Mouse (Mus musculus): ENCODE data around the gene Dusp16. TPM values are rescaled to one million over a fixed set of nuclear protein-coding genes. Genes with fewer than 3 reads are reported as not detected.

Dusp16 gene
- total RNA-seq, 1 experiment from 2014 or later, result 312 TPM

DNA sequence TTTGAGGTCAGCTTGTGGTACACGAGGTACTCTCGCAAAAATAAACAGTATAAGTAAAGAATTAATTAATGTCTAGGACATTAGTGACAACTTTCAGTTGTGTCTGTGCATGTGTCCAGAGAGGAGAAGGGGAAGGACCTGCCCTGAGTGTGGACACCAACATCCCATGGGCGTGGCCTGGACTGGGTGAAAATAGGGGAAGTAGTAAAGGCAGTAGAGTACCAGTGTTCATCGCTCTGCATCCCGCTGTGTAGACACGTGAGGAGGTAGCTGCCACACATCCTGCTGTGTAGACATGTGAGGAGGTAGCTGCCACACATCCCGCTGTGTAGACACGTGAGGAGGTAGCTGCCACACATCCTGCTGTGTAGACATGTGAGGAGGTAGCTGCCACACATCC lies 118.7 kb downstream of the Dusp16 start:
- ATAC-seq (replicated peaks; ENCODE audit: insufficient number of reproducible peaks, low FRiP score, low TSS enrichment, poor library complexity, severe bottlenecking), result peak; percentile 99

DNA sequence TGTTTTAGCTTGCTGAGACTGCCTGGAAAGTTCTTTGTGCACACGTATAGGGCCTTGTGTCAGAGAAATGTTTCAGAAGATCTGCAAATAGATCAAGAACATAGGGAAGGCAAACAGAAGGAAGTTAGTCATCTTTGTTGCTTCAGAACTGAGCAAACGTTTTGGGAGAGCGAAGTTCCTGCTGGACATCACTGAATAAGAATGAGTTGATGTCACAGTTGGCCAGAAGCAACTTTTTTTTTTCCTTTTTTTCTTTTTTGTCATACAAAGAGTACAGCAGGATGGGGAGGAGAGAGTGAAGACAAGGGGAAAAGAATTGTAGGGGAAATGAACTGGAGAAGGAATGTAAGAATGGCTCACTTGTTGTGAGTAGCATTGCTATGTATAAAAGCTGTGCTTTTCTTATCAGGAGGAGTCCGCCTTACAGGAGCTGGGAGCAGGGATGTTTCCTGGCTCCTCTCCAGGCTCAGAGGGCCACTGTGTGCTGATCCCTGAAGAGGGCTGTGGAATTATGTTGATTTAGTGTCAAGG lies 121.5 kb downstream of the Dusp16 start:
- no peak for ATAC-seq (replicated peaks; ENCODE audit: insufficient number of reproducible peaks, low FRiP score, low TSS enrichment, poor library complexity, severe bottlenecking)

DNA sequence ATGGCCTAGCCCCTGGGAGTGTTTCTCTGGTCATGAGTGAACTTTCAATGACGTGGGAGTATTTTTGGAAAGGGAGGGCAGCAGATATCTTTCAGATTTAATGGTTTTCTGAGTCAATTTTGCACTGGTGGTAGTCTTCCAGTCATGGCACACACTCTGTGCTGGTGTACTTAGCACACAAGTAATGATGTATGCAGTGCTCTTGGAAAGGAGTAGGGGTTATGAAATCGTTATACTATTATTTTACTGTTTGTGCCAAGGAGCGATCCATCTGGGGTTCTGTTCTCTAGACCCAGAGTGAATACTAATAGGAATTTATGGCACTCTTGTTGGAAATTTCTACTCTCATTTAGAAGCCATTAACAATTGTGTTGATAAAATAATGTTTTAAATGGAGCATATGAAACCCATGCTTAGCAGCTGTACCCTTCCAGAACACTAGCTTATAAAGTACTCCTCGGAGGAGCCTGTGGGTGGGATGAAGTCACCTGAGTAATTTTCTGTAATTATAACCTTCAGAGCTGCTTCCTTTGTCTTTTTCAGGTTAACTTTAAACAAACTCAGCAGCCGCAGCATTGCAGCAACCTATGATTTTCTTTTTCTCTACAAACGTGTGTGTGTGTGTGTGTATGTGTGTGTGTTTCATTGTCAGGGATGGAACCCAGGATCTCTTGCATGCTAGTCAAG lies 123.1 kb downstream of the Dusp16 start:
- ATAC-seq (replicated peaks; ENCODE audit: insufficient number of reproducible peaks, low FRiP score, low TSS enrichment, poor library complexity, severe bottlenecking), result no peak

DNA sequence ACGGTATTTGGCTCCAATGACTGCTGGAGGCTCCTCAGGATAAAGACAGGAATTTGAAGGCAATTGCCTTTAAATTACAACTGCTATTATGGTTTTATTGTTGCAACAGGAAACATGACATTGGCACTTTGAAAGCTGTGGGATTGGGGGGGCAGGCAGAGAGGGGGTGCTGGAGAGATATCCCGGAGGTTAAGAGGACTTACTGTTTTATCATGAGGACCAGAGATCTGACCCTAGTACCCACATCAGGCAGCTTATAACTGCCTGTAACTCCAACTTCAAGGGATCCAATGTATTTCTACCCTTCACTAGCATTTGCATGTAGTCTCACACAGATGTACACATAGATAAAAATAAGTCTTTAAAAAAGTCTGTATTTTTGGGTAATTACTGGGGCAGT lies 123.9 kb downstream of the Dusp16 start:
- ATAC-seq (replicated peaks; ENCODE audit: insufficient number of reproducible peaks, low FRiP score, low TSS enrichment, poor library complexity, severe bottlenecking), result no peak

DNA sequence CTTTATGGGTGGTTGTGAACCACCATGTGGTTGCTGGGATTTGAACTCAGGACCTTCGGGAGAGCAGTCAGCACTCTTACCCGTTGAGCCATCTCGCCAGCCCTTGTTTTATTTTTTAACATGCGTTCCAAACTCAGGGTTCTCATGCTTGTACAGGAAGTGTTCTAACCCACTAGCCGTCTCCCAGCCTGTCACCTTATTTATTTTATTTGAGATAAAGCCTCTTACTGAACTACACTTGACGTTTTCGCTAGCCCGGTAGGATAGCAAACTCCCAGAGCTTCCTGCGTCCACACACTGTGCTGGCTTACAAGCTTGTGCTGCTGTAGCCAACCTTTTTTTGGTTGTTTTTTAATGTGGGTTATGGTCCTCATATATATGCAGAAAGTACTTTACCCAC lies 126.6 kb downstream of the Dusp16 start:
- ATAC-seq (replicated peaks; ENCODE audit: insufficient number of reproducible peaks, low FRiP score, low TSS enrichment, poor library complexity, severe bottlenecking), result no peak

Other genes with a start within 250 kb of the Dusp16 start
- gene Lrp6, start 225.7 kb downstream of the Dusp16 start, total RNA-seq (2017), result 32.0 to 57.1 TPM (median 39.6 TPM) in 3 replicates
- gene Mansc1, start 160.1 kb downstream of the Dusp16 start, total RNA-seq (2017), result 0.68 to 1.8 TPM (median 0.96 TPM) in 3 replicates
- 6.4 to 10.1 TPM (median 10.1 TPM) in 3 replicates for gene Borcs5, start 153.1 kb downstream of the Dusp16 start, total RNA-seq (2017)
- 25.9 to 36.8 TPM (median 29.9 TPM) in 3 replicates for gene Crebl2, start 37.5 kb upstream of the Dusp16 start, total RNA-seq (2017)
- gene Gpr19, start 106.0 kb upstream of the Dusp16 start, total RNA-seq (2017), result 5.4 to 11.0 TPM (median 6.3 TPM) in 3 replicates
- 272 to 301 TPM (median 295 TPM) in 3 replicates for gene Cdkn1b, start 127.8 kb upstream of the Dusp16 start, total RNA-seq (2017)
- 0.32 to 0.49 TPM (median 0.38 TPM) in 3 replicates for gene Apold1, start 189.1 kb upstream of the Dusp16 start, total RNA-seq (2017)
- 104 to 152 TPM (median 151 TPM) in 3 replicates for gene Ddx47, start 219.0 kb upstream of the Dusp16 start, total RNA-seq (2017)